Mouse (Mus musculus) E14TG2a.4 (cell line): ENCODE measurements around the gene Olfm2.

Experiments
- CTCF ChIP-seq: conservative IDR thresholded peaks from 2 replicates; pipeline ENCODE4 v1.5.1; 2014; ENCODE audit warnings: low read length
- NANOG ChIP-seq: IDR thresholded peaks from 2 replicates; pipeline ENCODE4 v1.6.1; 2014; ENCODE audit warnings: borderline replicate concordance, low read length, mixed read lengths
- POU5F1 ChIP-seq: IDR thresholded peaks from 2 replicates; pipeline ENCODE4 v1.6.1; 2014; ENCODE audit warnings: low read length, borderline replicate concordance

DNA sequence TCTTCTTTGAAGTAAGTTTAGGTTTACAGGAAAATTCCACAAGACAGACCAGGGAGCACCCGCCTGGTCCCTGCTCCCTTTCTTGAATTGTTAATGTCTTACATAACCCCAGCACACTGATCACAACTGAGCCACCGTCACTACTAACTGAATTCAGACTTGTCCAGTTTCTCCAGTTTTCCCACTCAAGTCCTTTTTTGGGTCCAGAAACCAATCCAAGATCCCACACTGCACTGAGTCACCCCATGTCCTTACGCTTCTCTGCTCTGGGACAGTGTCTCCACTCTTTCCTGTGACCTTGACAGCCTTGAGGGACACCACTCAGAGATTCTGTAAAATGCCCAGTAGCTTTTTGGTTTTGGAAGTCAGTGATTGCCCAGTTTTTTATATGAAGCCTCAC, 53.3 kb downstream of the Olfm2 start:
- TF ChIP-seq POU5F1 (no peak), CTCF (no peak), NANOG (no peak)
